Mouse (Mus musculus) lung, postnatal 0 days (tissue): ENCODE results near the gene Dlgap3.

Experiments
- CTCF ChIP-seq: IDR thresholded peaks from 2 replicates; pipeline ENCODE4 v1.5.1; 2016; ENCODE audit warnings: antibody characterized with exemption, mild to moderate bottlenecking
- EP300 ChIP-seq: IDR thresholded peaks from 2 replicates; pipeline ENCODE4 v1.6.1; 2016; ENCODE audit warnings: antibody characterized with exemption, mild to moderate bottlenecking, control low read depth

DNA sequence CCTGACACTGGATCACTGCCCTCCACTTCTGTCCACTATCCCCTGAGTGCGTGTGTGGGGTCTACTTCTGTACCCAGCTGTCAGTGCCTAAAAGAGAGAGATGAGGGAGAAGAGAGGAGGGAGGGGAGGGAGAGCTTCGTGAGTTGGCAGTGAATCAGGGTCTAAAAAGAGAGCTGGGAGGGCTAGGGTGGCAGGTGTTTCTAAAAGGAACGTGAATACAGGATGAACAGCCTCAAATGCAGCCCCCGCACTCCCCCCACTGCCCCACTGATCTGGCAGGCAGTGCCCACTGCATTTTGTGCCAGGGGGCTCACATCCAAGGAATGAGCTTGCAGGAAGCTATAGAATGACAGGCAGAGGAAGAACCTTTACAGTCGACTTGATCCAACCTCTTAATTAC lies 1.9 kb downstream of the Dlgap3 start:
- no peak for TF ChIP-seq CTCF
- no peak for TF ChIP-seq EP300
